Mouse (Mus musculus): Measurements from ENCODE around the gene 1700020N01Rik.

GRCm38 (mm10) chr10:21669750-21670161 is 76.8 kb downstream of the 1700020N01Rik start:
- no peak for TF ChIP-seq GATA1 (IDR thresholded peaks at IDR 0.05; ENCODE audit: low read length)
- TF ChIP-seq TAL1 (IDR thresholded peaks at IDR 0.05; ENCODE audit: low read length) = no peak
